In the genomic region with DNA sequence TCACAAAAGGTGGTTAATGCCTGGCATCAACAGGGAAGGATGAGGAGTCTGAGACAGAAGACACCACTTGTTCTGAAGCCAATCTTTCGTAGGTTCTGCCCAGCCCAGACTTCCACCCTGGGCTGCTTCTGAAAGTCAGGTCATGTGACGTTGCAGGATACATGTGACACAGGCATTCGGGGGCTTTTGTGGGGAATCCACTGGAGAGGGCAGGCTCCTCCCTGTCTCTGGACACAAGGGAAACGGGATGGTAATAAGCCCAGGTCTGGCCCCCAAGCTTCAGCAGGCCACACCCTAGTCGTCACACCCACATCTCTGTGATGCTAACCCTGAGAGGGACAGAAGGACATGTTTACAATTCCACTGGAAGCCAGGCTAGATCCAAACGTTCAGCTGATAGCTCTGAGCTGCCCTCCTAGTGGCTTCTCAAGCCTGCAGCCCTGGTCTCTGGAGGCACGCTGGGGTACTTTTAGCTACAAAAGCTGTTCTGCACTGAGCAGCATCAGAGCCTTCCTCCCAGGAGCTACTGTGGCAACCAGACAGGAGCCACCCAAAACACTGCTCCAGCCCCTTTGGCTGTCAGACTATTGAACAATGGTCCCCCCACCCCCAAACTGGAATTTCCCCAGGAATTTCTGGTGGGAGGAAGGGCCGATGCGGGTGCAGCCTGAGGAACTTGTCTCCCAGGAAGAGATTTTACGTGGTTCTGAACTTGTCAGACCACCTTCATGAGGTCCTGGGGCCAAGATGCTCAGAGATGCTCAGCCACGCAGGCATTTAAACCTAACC, we compare ENCODE assay signal across 14 mouse cellular contexts. TPM values are rescaled to one million over a fixed set of nuclear protein-coding genes. Genes with fewer than 3 reads are reported as not detected.
DNase-seq lines count a peak whose midpoint lies in the region; ATAC-seq and TF ChIP-seq lines count a peak whose summit lies in the region.
"Had no signal": no experiment of that assay in that cellular context is flagged by ENCODE, and none has a peak within 500 bp of the region (broad histone marks: within the 10 kb centered on the region; RNA-seq: fewer than 3 reads in every experiment).

No protein-coding gene starts in this region.

- ATAC-seq in heart, embryonic 14.5 days (ENCODE audit: insufficient number of reproducible peaks, insufficient read depth, low FRiP score, low read depth), result 0 out of 2 replicates have a peak, but pooled peaks have one; percentile 12
- peak; percentile 26; the same call in 1 of the 2 replicates for ATAC-seq in lung, embryonic 16.5 days (ENCODE audit: low read depth)
- ATAC-seq in intestine, postnatal 0 days, result peak; percentile 28; the same call in 1 of the 2 replicates
- ATAC-seq: forebrain, postnatal 0 days had no signal

- TF ChIP-seq EP300 in MEL (IDR thresholded peaks at IDR 0.05; ENCODE audit: low read depth in 1 of 2, low read length in 2 of 2), result no peak

- no peaks in the 10 kb centered on the region for H3K36me3 ChIP-seq in heart, embryonic 14.5 days (ENCODE audit: control insufficient read depth, insufficient read depth, low read length)
- no peaks in the 10 kb centered on the region for H3K36me3 ChIP-seq in lung, embryonic 16.5 days (ENCODE audit: control insufficient read depth, insufficient read depth, low read length)
- H3K36me3 ChIP-seq in MEL (ENCODE audit: control insufficient read depth in 1 of 2, insufficient read depth in 2 of 2, low read length in 2 of 2), result peaks cover 0 to 5% of the 10 kb centered on the region in 2 experiments; a peak in 2 of 4 replicates
- H3K36me3 ChIP-seq in intestine, postnatal 0 days (ENCODE audit: control insufficient read depth, insufficient read depth), result no peaks in the 10 kb centered on the region

- no peak for TF ChIP-seq RAD21 in MEL (IDR thresholded peaks at IDR 0.05; ENCODE audit: low read depth, low read length)

- intact Hi-C loops in left cerebral cortex, postnatal 25 days (cut with DNase I), result no loop called here

- no peak for TF ChIP-seq POLR2A in MEL (IDR thresholded peaks at IDR 0.05; ENCODE audit: control insufficient read depth in 1 of 2, insufficient read depth in 1 of 2, low read depth in 1 of 2, low read length in 2 of 2, poor library complexity in 1 of 2)

- whole genome bisulfite sequencing in heart, embryonic 14.5 days, result 43% methylated on average over 11 of the region's 11 CpGs
- 35% methylated on average over 11 of the region's 11 CpGs for WGBS in lung, embryonic 16.5 days
- WGBS in intestine, postnatal 0 days, result 35% methylated on average over 11 of the region's 11 CpGs

- no peak overlapping the region for H3K9ac ChIP-seq in heart, embryonic 14.5 days (ENCODE audit: low read length)
- peak overlapping the region; percentile 21; the same call in 1 of the 2 replicates for H3K9ac ChIP-seq in lung, embryonic 16.5 days (ENCODE audit: low read length)
- no peak overlapping the region for H3K9ac ChIP-seq in MEL (ENCODE audit: control insufficient read depth, low read depth, low read length, poor library complexity, severe bottlenecking)
- H3K9ac ChIP-seq in intestine, postnatal 0 days (ENCODE audit: low read depth, low read length), result no peak overlapping the region
- H3K9ac ChIP-seq: forebrain, postnatal 0 days; hindbrain, embryonic 14.5 days had no signal

- no peaks in the 10 kb centered on the region for H3K79me2 ChIP-seq in MEL (ENCODE audit: control insufficient read depth, insufficient read depth, low read length, poor library complexity)

- H3K9me3 ChIP-seq in heart, embryonic 14.5 days (ENCODE audit: control insufficient read depth, low read length), result no peaks in the 10 kb centered on the region
- no peaks in the 10 kb centered on the region for H3K9me3 ChIP-seq in lung, embryonic 16.5 days (ENCODE audit: control insufficient read depth, low read length)
- no peaks in the 10 kb centered on the region for H3K9me3 ChIP-seq in MEL (replicated peaks; ENCODE audit: insufficient read depth, low read length)
- H3K9me3 ChIP-seq in intestine, postnatal 0 days (ENCODE audit: control insufficient read depth), result no peaks in the 10 kb centered on the region

- no peak overlapping the region for H3K4me3 ChIP-seq in heart, embryonic 14.5 days (ENCODE audit: control insufficient read depth in 1 of 2, insufficient read depth in 1 of 2, low read depth in 1 of 2, low read length in 2 of 2)
- H3K4me3 ChIP-seq in lung, embryonic 16.5 days (ENCODE audit: low read length), result no peak overlapping the region
- no peak overlapping the region for H3K4me3 ChIP-seq in MEL (ENCODE audit: control insufficient read depth in 1 of 2, insufficient read depth in 1 of 2, low read depth in 2 of 2, low read length in 2 of 2)
- H3K4me3 ChIP-seq in intestine, postnatal 0 days (ENCODE audit: low read depth, low read length), result no peak overlapping the region

- H3K4me2 ChIP-seq in heart, embryonic 14.5 days (ENCODE audit: low read length), result no peak overlapping the region
- H3K4me2 ChIP-seq in lung, embryonic 16.5 days (ENCODE audit: low read depth, low read length), result no peak overlapping the region
- H3K4me2 ChIP-seq in intestine, postnatal 0 days (replicated peaks; ENCODE audit: low read depth), result no peak overlapping the region
- H3K4me2 ChIP-seq: hindbrain, embryonic 14.5 days had no signal

- no peak for TF ChIP-seq CTCF in MEL (IDR thresholded peaks at IDR 0.05 in 2 of 3, conservative IDR thresholded peaks at IDR 0.05 in 1 of 3; ENCODE audit: control insufficient read depth in 1 of 3, insufficient read depth in 1 of 3, low read depth in 2 of 3, low read length in 3 of 3, poor library complexity in 1 of 3, severe bottlenecking in 1 of 3)
- no peak for TF ChIP-seq CTCF in intestine, postnatal 0 days (IDR thresholded peaks at IDR 0.05; ENCODE audit: low read depth)

- no peak overlapping the region for H3K27ac ChIP-seq in heart, embryonic 14.5 days (replicated peaks in 1 of 2; ENCODE audit: control insufficient read depth in 1 of 2, insufficient read depth in 1 of 2, low read depth in 2 of 2, low read length in 2 of 2)
- no peak overlapping the region for H3K27ac ChIP-seq in lung, embryonic 16.5 days (ENCODE audit: low read length)
- no peak overlapping the region for H3K27ac ChIP-seq in MEL (ENCODE audit: control insufficient read depth, low read depth, low read length)
- H3K27ac ChIP-seq in intestine, postnatal 0 days (ENCODE audit: low read depth, low read length), result no peak overlapping the region
- H3K27ac ChIP-seq: hindbrain, embryonic 14.5 days had no signal

- H3K4me1 ChIP-seq in heart, embryonic 14.5 days (ENCODE audit: control insufficient read depth in 2 of 2, insufficient read depth in 2 of 2, low read length in 2 of 2), result peaks cover 11 to 17% of the 10 kb centered on the region in 2 experiments
- peaks cover 2% of the 10 kb centered on the region for H3K4me1 ChIP-seq in lung, embryonic 16.5 days (replicated peaks; ENCODE audit: control insufficient read depth, insufficient read depth, low read length)
- H3K4me1 ChIP-seq in MEL (ENCODE audit: control insufficient read depth in 1 of 2, insufficient read depth in 2 of 2, low read length in 2 of 2), result peaks cover 4 to 11% of the 10 kb centered on the region in 2 experiments
- no peaks in the 10 kb centered on the region for H3K4me1 ChIP-seq in intestine, postnatal 0 days (replicated peaks; ENCODE audit: control insufficient read depth, insufficient read depth, low read length)

- no peak for DNase-seq in heart, adult 9 months (ENCODE audit: low spot score in 2 of 2)
- no peak for DNase-seq in lung, postnatal 14 days
- DNase-seq in MEL (ENCODE audit: low read depth, low spot score), result no peak
- no peak for DNase-seq in urinary bladder, postnatal 4 days (ENCODE audit: low spot score in 2 of 2)
- DNase-seq in left cerebral cortex, postnatal 25 days (ENCODE audit: low spot score in 2 of 2), result no peak
- DNase-seq: cerebellum, adult 18-20 months; forebrain, postnatal 0 days; gastrocnemius, postnatal 25 days; layer of hippocampus, postnatal 36 days; thymus, postnatal 25 days had no signal

- no peaks in the 10 kb centered on the region for H3K27me3 ChIP-seq in heart, embryonic 14.5 days (ENCODE audit: control insufficient read depth, insufficient read depth, low read length)
- H3K27me3 ChIP-seq in lung, embryonic 16.5 days (ENCODE audit: control insufficient read depth, insufficient read depth, low read depth, low read length), result no peaks in the 10 kb centered on the region
- H3K27me3 ChIP-seq in MEL (ENCODE audit: control insufficient read depth in 1 of 2, insufficient read depth in 2 of 2, low read length in 2 of 2), result no peaks in the 10 kb centered on the region
- H3K27me3 ChIP-seq in intestine, postnatal 0 days (replicated peaks; ENCODE audit: control insufficient read depth, insufficient read depth, low read length), result no peaks in the 10 kb centered on the region

TF ChIP-seq in MEL, 35 proteins besides CTCF, POLR2A, EP300 and RAD21:
- peak; percentile 58; the same call in 1 of the 2 replicates for TF ChIP-seq USF1 (IDR thresholded peaks at IDR 0.05; ENCODE audit: low read depth, low read length)
- no peak for TF ChIP-seq ZKSCAN1 (IDR thresholded peaks at IDR 0.05; ENCODE audit: low read depth, low read length)
TF ChIP-seq in MEL: peak in this region for 1.

RNA-seq across cellular contexts. Expression of gene Snn, which starts 42.7 kb away (rescaled TPM):
- 50.4 and 52.4 TPM in 2 replicates for polyA plus RNA-seq in heart, embryonic 14.5 days (2014; fragmentation: Nextera tagmentation; extraction: Ambion mirVana)
- 42.9 and 46.1 TPM in 2 replicates for polyA plus RNA-seq in lung, embryonic 16.5 days (2015; fragmentation: Nextera tagmentation; extraction: Ambion mirVana)
- 0.42 and 0.73 TPM in 2 replicates for total RNA-seq in MEL (2012; rRNA removed)
- polyA plus RNA-seq in MEL (2012; ENCODE audit: insufficient read depth in 1 of 2, insufficient read length in 2 of 2, low read depth in 1 of 2, low replicate concordance in 2 of 2, missing spikeins in 1 of 2), result 1 to 10 TPM in 1 of 2 experiments, not detected in 1; 2.4 TPM
- polyA plus RNA-seq in intestine, postnatal 0 days (2015; fragmentation: Nextera tagmentation; extraction: Ambion mirVana), result 8.2 and 8.9 TPM in 2 replicates
- 100 to 1,000 TPM; 165 to 179 TPM for total RNA-seq in left cerebral cortex, postnatal 25 days (2021)

RNA-seq across cellular contexts. Expression of gene Litaf, which starts 48.0 kb away (rescaled TPM):
- polyA plus RNA-seq in heart, embryonic 14.5 days (2014; fragmentation: Nextera tagmentation; extraction: Ambion mirVana), result 71.8 and 75.7 TPM in 2 replicates
- 110 and 111 TPM in 2 replicates for polyA plus RNA-seq in lung, embryonic 16.5 days (2015; fragmentation: Nextera tagmentation; extraction: Ambion mirVana)
- total RNA-seq in MEL (2012; rRNA removed), result 25.7 and 27.2 TPM in 2 replicates
- polyA plus RNA-seq in MEL (2012; ENCODE audit: insufficient read depth in 1 of 2, insufficient read length in 2 of 2, low read depth in 1 of 2, low replicate concordance in 2 of 2, missing spikeins in 1 of 2), result 10 to 100 TPM in 1 of 2 experiments, not detected in 1; 50.1 TPM
- 168 and 175 TPM in 2 replicates for polyA plus RNA-seq in intestine, postnatal 0 days (2015; fragmentation: Nextera tagmentation; extraction: Ambion mirVana)
- total RNA-seq in left cerebral cortex, postnatal 25 days (2021), result 10 to 100 TPM in 1 of 2 experiments, 1 to 10 TPM in 1; 8.7 to 13.0 TPM
